ENCODE assay signal across 22 mouse cellular contexts in the genomic region with DNA sequence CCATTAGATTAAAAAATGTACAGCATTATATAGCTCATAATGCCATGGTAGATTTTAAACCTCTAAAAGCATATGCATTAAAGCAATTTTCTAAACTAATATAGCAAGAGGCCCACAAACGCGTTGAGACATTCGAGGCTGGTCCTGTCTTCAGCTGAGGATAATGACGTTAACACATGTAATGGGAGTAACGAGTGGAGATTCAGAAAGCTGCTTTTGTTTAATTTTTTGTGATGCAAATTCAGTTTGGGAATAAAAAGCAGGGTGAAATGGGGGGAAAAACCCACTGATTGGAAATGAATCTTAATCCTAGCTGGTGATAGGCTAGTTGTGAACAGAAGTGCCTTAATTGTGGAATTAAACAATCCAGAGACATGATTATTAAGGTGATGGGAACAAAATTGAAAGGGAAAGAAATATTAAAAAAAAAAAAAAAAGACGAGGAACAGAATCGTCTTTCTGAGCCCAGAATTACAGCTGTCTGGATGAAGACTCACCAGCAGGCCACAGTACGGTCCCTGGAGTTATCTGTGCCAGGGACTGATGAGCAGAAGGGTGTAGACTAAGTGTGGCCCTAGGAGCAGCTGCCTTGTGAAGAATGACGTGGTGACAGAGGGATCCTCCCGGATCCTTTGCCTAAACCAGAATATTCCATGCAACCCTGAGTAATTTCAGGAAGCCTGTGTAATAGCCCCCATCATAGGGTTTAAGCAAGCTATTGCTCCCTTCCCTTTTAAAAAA.
DNase-seq lines count a peak whose midpoint lies in the region; ATAC-seq and TF ChIP-seq lines count a peak whose summit lies in the region.
"Had no signal": no experiment of that assay in that cellular context is flagged by ENCODE, and none has a peak within 500 bp of the region (broad histone marks: within the 10 kb centered on the region; RNA-seq: fewer than 3 reads in every experiment).

No protein-coding gene starts in this region.

- H3K9ac ChIP-seq in forebrain, embryonic 13.5 days: no peak overlapping the region
- no peak overlapping the region for H3K9ac ChIP-seq in midbrain, embryonic 16.5 days (ENCODE audit: low read depth, low read length)
- H3K9ac ChIP-seq: embryonic facial prominence, embryonic 13.5 days; limb, embryonic 13.5 days; liver, embryonic 13.5 days; lung, embryonic 15.5 days had no signal

- H3K9me3 ChIP-seq in forebrain, embryonic 13.5 days (replicated peaks): no peaks in the 10 kb centered on the region; the same call in 1 of the 2 replicates
- no peaks in the 10 kb centered on the region for H3K9me3 ChIP-seq in midbrain, embryonic 16.5 days (replicated peaks; ENCODE audit: control insufficient read depth, low read length, poor library complexity, severe bottlenecking)
- H3K9me3 ChIP-seq: embryonic facial prominence, embryonic 13.5 days; limb, embryonic 13.5 days; liver, embryonic 13.5 days; lung, embryonic 15.5 days had no signal

- H3K27me3 ChIP-seq in forebrain, embryonic 13.5 days: no peaks in the 10 kb centered on the region
- H3K27me3 ChIP-seq in midbrain, embryonic 16.5 days (ENCODE audit: control insufficient read depth, insufficient read depth, low read depth, low read length): no peaks in the 10 kb centered on the region
- H3K27me3 ChIP-seq: embryonic facial prominence, embryonic 13.5 days; limb, embryonic 13.5 days; liver, embryonic 13.5 days; lung, embryonic 15.5 days had no signal

- no peak for TF ChIP-seq POLR2A in brain, embryonic 14.5 days (IDR thresholded peaks at IDR 0.05; ENCODE audit: borderline replicate concordance, extremely low read depth, insufficient read depth, insufficient read length, poor library complexity, severe bottlenecking)

- 15% methylated on average over 10 of the region's 10 CpGs for WGBS in forebrain, embryonic 13.5 days
- 27% methylated on average over 10 of the region's 10 CpGs for WGBS in midbrain, embryonic 16.5 days

- H3K4me3 ChIP-seq in forebrain, embryonic 13.5 days: no peak overlapping the region
- H3K4me3 ChIP-seq in midbrain, embryonic 16.5 days (ENCODE audit: low read depth, low read length): no peak overlapping the region
- no peak overlapping the region for H3K4me3 ChIP-seq in gastrocnemius, adult 2 months
- H3K4me3 ChIP-seq: embryonic facial prominence, embryonic 13.5 days; limb, embryonic 13.5 days; liver, embryonic 13.5 days; lung, embryonic 15.5 days had no signal

- intact Hi-C loops in gastrocnemius, adult 2 months (cut with DNase I): no loop called here

- peaks cover 46% of the 10 kb centered on the region for H3K4me1 ChIP-seq in forebrain, embryonic 13.5 days
- peaks cover 16% of the 10 kb centered on the region for H3K4me1 ChIP-seq in midbrain, embryonic 16.5 days (ENCODE audit: control insufficient read depth, insufficient read depth, low read length)
- H3K4me1 ChIP-seq: lung, embryonic 15.5 days had no signal

- peak overlapping the region; percentile 93 for H3K27ac ChIP-seq in forebrain, embryonic 13.5 days
- H3K27ac ChIP-seq in midbrain, embryonic 16.5 days (ENCODE audit: low read length): peak overlapping the region; percentile 60
- H3K27ac ChIP-seq in gastrocnemius, adult 2 months: no peak overlapping the region
- H3K27ac ChIP-seq: embryonic facial prominence, embryonic 13.5 days; limb, embryonic 13.5 days; liver, embryonic 13.5 days; lung, embryonic 15.5 days; stomach, postnatal 0 days had no signal

- no peak for TF ChIP-seq CTCF in brain, embryonic 14.5 days (IDR thresholded peaks at IDR 0.05; ENCODE audit: borderline replicate concordance, extremely low read depth, insufficient read depth, insufficient read length)
- TF ChIP-seq CTCF in gastrocnemius, adult 2 months (IDR thresholded peaks at IDR 0.05): no peak

- peak; percentile 85 for ATAC-seq in forebrain, embryonic 13.5 days
- no peak for ATAC-seq in midbrain, embryonic 16.5 days
- ATAC-seq: hindbrain, embryonic 16.5 days had no signal

- no peaks in the 10 kb centered on the region for H3K36me3 ChIP-seq in forebrain, embryonic 13.5 days (ENCODE audit: poor library complexity, severe bottlenecking)
- H3K36me3 ChIP-seq in midbrain, embryonic 16.5 days (ENCODE audit: control insufficient read depth, insufficient read depth, low read length): no peaks in the 10 kb centered on the region
- H3K36me3 ChIP-seq: embryonic facial prominence, embryonic 13.5 days; limb, embryonic 13.5 days; liver, embryonic 13.5 days; lung, embryonic 15.5 days had no signal

- peak; percentile 47 for DNase-seq in layer of hippocampus, adult 9-11 months
- DNase-seq in layer of hippocampus, postnatal 10 days (ENCODE audit: low spot score in 2 of 2): no peak
- DNase-seq in brain, embryonic 14.5 days (ENCODE audit: low read depth): peak; percentile 89
- DNase-seq in gastrocnemius, adult 2 months: no peak
- no peak for DNase-seq in kidney, adult 9 months
- DNase-seq: adrenal gland, adult 2 months; cerebellum, adult 11 months; cerebellum, postnatal 10 days; heart, postnatal 10 days; kidney, adult 18-20 months; kidney, postnatal 10 days; liver, embryonic 13.5 days; lung, postnatal 4 days; right cerebral cortex, adult 18-20 months had no signal

- H3K4me2 ChIP-seq in forebrain, embryonic 13.5 days: no peak overlapping the region
- no peak overlapping the region for H3K4me2 ChIP-seq in midbrain, embryonic 16.5 days (ENCODE audit: low read length)
- H3K4me2 ChIP-seq: embryonic facial prominence, embryonic 13.5 days; heart, embryonic 11.5 days; limb, embryonic 13.5 days; liver, embryonic 13.5 days; lung, embryonic 15.5 days had no signal

Comparison
In these comparisons a context has a peak if more than half of its experiments do, and no peak if none do; other contexts are left out.
1. DNase-seq: peak in layer of hippocampus, adult 9-11 months (single experiment) and brain, embryonic 14.5 days (single experiment); none in layer of hippocampus, postnatal 10 days (0 of 2), gastrocnemius, adult 2 months (single experiment) and kidney, adult 9 months (single experiment).